Mouse (Mus musculus) heart, adult 2 months (tissue): Measurements from ENCODE around the gene Tmem209. TPM values are rescaled to one million over a fixed set of nuclear protein-coding genes. Genes with fewer than 3 reads are reported as not detected.
A peak's percentile ranks its signal among the peaks of the same experiment; 100 is the strongest.

Experiments
- DNase-seq, 2 experiments: peaks; one replicate each; pipeline ENCODE4 v3.0.0; 2021
- H3K27ac ChIP-seq: fragments of 200-600 bp; 2 replicates; pipeline ENCODE4 v1.8.1; 2022
- H3K27me3 ChIP-seq: fragments of 200-500 bp; 2 replicates; pipeline ENCODE4 v1.6.1; 2012; ENCODE audit warnings: mild to moderate bottlenecking, low read length, inconsistent platforms, mixed read lengths; ENCODE audit not compliant: control insufficient read depth, insufficient read depth
- H3K36me3 ChIP-seq: fragments of 200-500 bp; 2 replicates; pipeline ENCODE4 v1.6.1; 2012; ENCODE audit warnings: low read length, inconsistent platforms; ENCODE audit not compliant: control insufficient read depth, insufficient read depth
- H3K4me1 ChIP-seq: fragments of 200-500 bp; 2 replicates; pipeline ENCODE4 v1.6.1; 2011; ENCODE audit warnings: low read length; ENCODE audit not compliant: control insufficient read depth, insufficient read depth
- H3K4me3 ChIP-seq: fragments of 200-600 bp; 2 replicates; pipeline ENCODE4 v1.8.1; 2022
- H3K79me2 ChIP-seq: fragments of 200-500 bp; replicated peaks from 2 replicates; pipeline ENCODE4 v1.6.1; 2012; ENCODE audit warnings: mild to moderate bottlenecking, inconsistent platforms, low read length, moderate library complexity, mixed read lengths; ENCODE audit not compliant: control insufficient read depth, insufficient read depth
- H3K9ac ChIP-seq: fragments of 200-500 bp; 2 replicates; pipeline ENCODE4 v1.6.1; 2012; ENCODE audit warnings: low read depth, mild to moderate bottlenecking, control low read depth, inconsistent platforms, low read length, mixed read lengths
- CTCF ChIP-seq: fragments of 200-600 bp; IDR thresholded peaks from 2 replicates; pipeline ENCODE4 v1.8.1; 2022; ENCODE audit warnings: antibody characterized with exemption, mild to moderate bottlenecking, moderate library complexity
- EP300 ChIP-seq: fragments of 200-500 bp; IDR thresholded peaks from 2 replicates; pipeline ENCODE4 v1.6.1; 2011; ENCODE audit warnings: low read depth, low read length, control low read depth; ENCODE audit not compliant: insufficient read depth
- POLR2A ChIP-seq: fragments of 200-500 bp; IDR thresholded peaks from 2 replicates; pipeline ENCODE4 v1.6.1; 2011; ENCODE audit warnings: mild to moderate bottlenecking, low read depth, low read length, control low read depth; ENCODE audit not compliant: insufficient read depth
- WGBS: fragments of 180-500 bp; shearing (Covaris S2); methylation state at CpG from one replicate; pipeline ENCODE4 v1.1.7; 2018; 5-methylcytosine and 5-hydroxymethylcytosine counted together
- intact Hi-C: fragments of 180-260 bp; cut with DNase I; formaldehyde crosslinking; loops from one replicate; pipeline ENCODE4 v1.15.1; 2025
- polyA plus RNA-seq: library from polyadenylated mRNA; depleted of rRNA; stranded (reverse); fragments of >200 nt; gene quantifications from 2 replicates; pipeline ENCODE4 v1.2.3, GENCODE M21; 2012
- total RNA-seq, 2 experiments: library from RNA; stranded (reverse); gene quantifications; 2 replicates each; pipeline ENCODE4 v1.2.3; 2021

Gene Tmem209
- total and polyA plus RNA-seq, 3 experiments, result 6.3 to 15.9 (median 7.5) TPM

DNA sequence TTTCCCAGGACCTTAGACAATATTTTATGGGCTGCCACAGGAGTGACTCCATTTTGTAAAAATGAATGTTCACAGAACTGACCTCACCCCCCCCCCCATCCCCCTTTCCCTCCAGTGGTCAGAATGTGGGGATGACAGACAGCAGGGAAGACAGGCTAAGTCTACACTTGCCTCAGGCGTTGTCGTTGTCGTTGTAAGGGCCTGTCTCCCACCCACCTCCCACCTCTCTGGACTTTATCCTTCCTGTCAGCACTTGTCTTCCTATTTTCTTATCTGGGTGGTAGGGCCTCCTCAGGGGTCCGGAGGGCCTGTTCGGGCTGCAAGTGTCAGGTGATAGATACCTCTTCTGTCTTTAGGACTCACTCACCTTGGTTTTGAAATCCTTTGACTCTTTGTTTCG is 32.7 kb upstream of the Tmem209 start:
- no peak for DNase-seq
- H3K9ac ChIP-seq, result no peak overlapping the region
- intact Hi-C loops, result no loop called here
- H3K27me3 ChIP-seq, result no peaks in the 10 kb centered on the region
- H3K4me3 ChIP-seq, result no peak overlapping the region
- no peak overlapping the region for H3K27ac ChIP-seq
- 76% methylated on average over 6 of the region's 6 CpGs for WGBS
- no peaks in the 10 kb centered on the region for H3K36me3 ChIP-seq
- peaks cover 1% of the 10 kb centered on the region for H3K4me1 ChIP-seq
- H3K79me2 ChIP-seq, result no peaks in the 10 kb centered on the region
- TF ChIP-seq POLR2A (no peak), EP300 (no peak), CTCF (no peak)

- WGBS, result 79% methylated on average over 11 of the region's 11 CpGs
- intact Hi-C loops, result no loop called here
These were observed 31.6 kb upstream of the Tmem209 start, which contains the start of gene Cpa2 for GRCm38 (mm10) chr6:30541009-30541799. Cpa2 (plus strand) TSS chr6:30541582.

DNA sequence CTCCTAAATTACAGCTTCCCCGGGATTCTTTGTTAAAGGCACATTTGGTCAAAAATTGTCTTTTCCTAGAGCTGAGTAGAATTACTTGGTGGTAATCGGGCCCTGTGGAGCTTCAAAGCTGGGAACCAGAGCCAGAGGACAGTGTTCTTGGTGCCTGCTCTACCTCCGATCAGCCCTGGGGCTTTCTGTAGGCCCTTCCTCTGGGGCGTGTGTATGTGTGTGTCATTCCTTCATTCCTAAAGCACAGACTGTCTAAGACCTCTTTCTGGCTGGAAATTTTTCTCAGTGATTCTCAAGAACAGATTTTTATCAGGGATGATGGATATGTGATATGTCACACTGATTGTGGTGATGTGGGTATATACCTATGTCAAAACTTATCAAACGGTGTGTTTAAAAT is 29.2 kb upstream of the Tmem209 start:
- intact Hi-C loops, result loop anchor here (5.0 to 10.0 kb wide), 3 partner anchors 154 to 494 kb away; partner anchors contain the start of gene Cep41
- 83% methylated on average over 5 of the region's 5 CpGs for WGBS
- H3K4me1 ChIP-seq, result no peaks in the 10 kb centered on the region

More at GRCm38 (mm10) chr6:30541009-30541799, 31.6 kb upstream of the Tmem209 start, which contains the start of gene Cpa2:
- Histone ChIP-seq H3K4me3 (no peak within 1 kb of the TSS), H3K79me2 (no peaks in the 10 kb centered on the region), H3K36me3 (no peaks in the 10 kb centered on the region), H3K9ac (no peak within 1 kb of the TSS), H3K27ac (no peak within 1 kb of the TSS), H3K27me3 (no peaks in the 10 kb centered on the region), H3K4me1 (no peaks in the 10 kb centered on the region; the same call in 1 of the 2 replicates)
- DNase-seq, result no peak
- TF ChIP-seq EP300 (no peak), CTCF (no peak), POLR2A (no peak)

DNA sequence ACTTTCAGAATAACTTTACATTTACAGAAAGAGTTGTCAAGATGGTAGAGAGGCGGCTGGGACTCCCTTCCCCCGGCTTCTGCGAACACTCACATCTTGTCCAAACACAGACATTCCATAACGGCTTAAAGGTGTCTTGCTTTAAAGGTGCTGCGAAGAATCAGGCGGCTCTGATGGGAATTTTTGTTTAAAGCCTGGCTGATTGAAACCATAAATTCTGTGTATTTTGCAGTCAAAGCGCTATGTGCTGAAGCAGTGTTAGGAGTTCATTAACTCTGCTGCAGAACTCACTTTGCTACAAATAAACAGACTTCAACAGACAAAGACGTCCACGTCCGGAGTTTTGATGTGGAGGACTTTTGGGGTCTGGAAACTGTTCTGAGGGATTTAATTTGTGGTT is 28.7 kb upstream of the Tmem209 start:
- H3K9ac ChIP-seq, result no peak overlapping the region
- H3K27ac ChIP-seq, result no peak overlapping the region
- H3K27me3 ChIP-seq, result no peaks in the 10 kb centered on the region
- no peaks in the 10 kb centered on the region for H3K4me1 ChIP-seq
- intact Hi-C loops, result loop anchor here (5.0 to 10.0 kb wide), 3 partner anchors 154 to 494 kb away; partner anchors contain the start of gene Cep41
- no peaks in the 10 kb centered on the region for H3K79me2 ChIP-seq
- H3K36me3 ChIP-seq, result no peaks in the 10 kb centered on the region
- TF ChIP-seq EP300 (no peak), POLR2A (no peak), CTCF (no peak)
- H3K4me3 ChIP-seq, result no peak overlapping the region
- no peak for DNase-seq
- 91% methylated on average over 10 of the region's 10 CpGs for WGBS

More for the DNA sequence above, 29.2 kb upstream of the Tmem209 start:
- Histone ChIP-seq H3K27ac (no peak overlapping the region), H3K9ac (no peak overlapping the region), H3K36me3 (no peaks in the 10 kb centered on the region), H3K79me2 (no peaks in the 10 kb centered on the region), H3K4me3 (no peak overlapping the region), H3K27me3 (no peaks in the 10 kb centered on the region)
- DNase-seq, result no peak
- TF ChIP-seq EP300 (no peak), CTCF (no peak), POLR2A (no peak)

DNA sequence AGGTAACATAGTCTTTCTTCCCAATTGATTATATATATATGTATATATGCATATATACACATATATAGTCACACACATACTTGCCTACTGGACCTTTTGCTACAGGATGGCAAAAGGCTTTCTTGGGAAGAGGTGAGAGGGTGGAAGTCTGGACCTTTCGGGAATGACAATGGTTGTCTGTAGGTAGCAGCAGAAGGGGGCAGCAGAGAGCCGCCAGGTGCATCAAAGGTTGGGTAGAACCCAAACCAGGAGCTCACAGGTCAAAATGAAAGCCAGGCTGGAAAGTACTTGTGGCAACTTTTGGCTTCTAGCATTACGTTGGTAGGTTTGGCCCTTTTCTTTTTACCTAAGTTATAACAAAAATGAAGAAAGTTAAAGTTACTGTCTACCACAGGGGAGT is 25.8 kb upstream of the Tmem209 start:
- H3K36me3 ChIP-seq, result no peaks in the 10 kb centered on the region
- no peaks in the 10 kb centered on the region for H3K27me3 ChIP-seq
- intact Hi-C loops, result loop anchor here (1.0 to 10.0 kb wide), 5 partner anchors 157 to 497 kb away; partner anchors contain the start of gene Cep41
- no peak overlapping the region for H3K4me3 ChIP-seq
- WGBS, result 45% methylated on average over 3 of the region's 3 CpGs
- H3K79me2 ChIP-seq, result no peaks in the 10 kb centered on the region
- no peaks in the 10 kb centered on the region for H3K4me1 ChIP-seq
- TF ChIP-seq POLR2A (no peak), EP300 (0 out of 2 replicates have a peak, but pooled peaks have one; percentile 57), CTCF (peak; percentile 92)
- peak; percentile 27 to 59 for DNase-seq
- no peak overlapping the region for H3K9ac ChIP-seq
- H3K27ac ChIP-seq, result no peak overlapping the region

GRCm38 (mm10) chr6:30528800-30529199 is 19.2 kb upstream of the Tmem209 start:
- no peak for DNase-seq
- H3K27me3 ChIP-seq, result no peaks in the 10 kb centered on the region
- H3K9ac ChIP-seq, result no peak overlapping the region
- H3K36me3 ChIP-seq, result no peaks in the 10 kb centered on the region; the same call in 1 of the 2 replicates
- H3K4me3 ChIP-seq, result no peak overlapping the region
- 18% methylated on average over 6 of the region's 6 CpGs for WGBS
- H3K27ac ChIP-seq, result no peak overlapping the region
- H3K79me2 ChIP-seq, result no peaks in the 10 kb centered on the region
- TF ChIP-seq CTCF (no peak), POLR2A (no peak), EP300 (no peak)
- intact Hi-C loops, result no loop called here
- H3K4me1 ChIP-seq, result peaks cover 2% of the 10 kb centered on the region
